Mouse (Mus musculus): ENCODE measurements around the gene Camsap2.

Camsap2 gene

GRCm38 (mm10) chr1:136344768-136345453 lies 993 bp downstream of the Camsap2 start:
- no peak for DNase-seq (ENCODE audit: extremely low read depth, insufficient read length, low spot score)

- DNase-seq (ENCODE audit: extremely low read depth, insufficient read length, low spot score), result no peak
These were observed 1.6 kb downstream of the Camsap2 start for GRCm38 (mm10) chr1:136344281-136344680.

- DNase-seq (ENCODE audit: extremely low read depth, insufficient read length, low spot score), result no peak
These were observed 2.2 kb downstream of the Camsap2 start for GRCm38 (mm10) chr1:136343727-136344126.

- no peak for DNase-seq (ENCODE audit: extremely low read depth, insufficient read length, low spot score)
These were observed 5.4 kb downstream of the Camsap2 start for GRCm38 (mm10) chr1:136340541-136340940.

- DNase-seq (ENCODE audit: extremely low read depth, insufficient read length, low spot score), result no peak
These were observed 11.2 kb downstream of the Camsap2 start for GRCm38 (mm10) chr1:136334743-136335142.

GRCm38 (mm10) chr1:136333512-136333911 lies 12.4 kb downstream of the Camsap2 start:
- DNase-seq (ENCODE audit: extremely low read depth, insufficient read length, low spot score), result no peak

- no peak for DNase-seq (ENCODE audit: extremely low read depth, insufficient read length, low spot score)
These were observed 12.8 kb downstream of the Camsap2 start for GRCm38 (mm10) chr1:136333071-136333470.

- no peak for DNase-seq (ENCODE audit: extremely low read depth, insufficient read length, low spot score)
These were observed 14.1 kb downstream of the Camsap2 start for GRCm38 (mm10) chr1:136331836-136332235.

- DNase-seq (ENCODE audit: extremely low read depth, insufficient read length, low spot score), result no peak
These were observed 16.5 kb downstream of the Camsap2 start for GRCm38 (mm10) chr1:136329426-136329825.

- DNase-seq (ENCODE audit: extremely low read depth, insufficient read length, low spot score), result no peak
These were observed 17.3 kb downstream of the Camsap2 start for GRCm38 (mm10) chr1:136328640-136329039.

- no peak for DNase-seq (ENCODE audit: extremely low read depth, insufficient read length, low spot score)
These were observed 18.3 kb downstream of the Camsap2 start for GRCm38 (mm10) chr1:136327638-136328037.

GRCm38 (mm10) chr1:136325933-136326332 lies 20.0 kb downstream of the Camsap2 start:
- no peak for DNase-seq (ENCODE audit: extremely low read depth, insufficient read length, low spot score)

- no peak for DNase-seq (ENCODE audit: extremely low read depth, insufficient read length, low spot score)
These were observed 23.6 kb downstream of the Camsap2 start for GRCm38 (mm10) chr1:136322331-136322730.

- no peak for DNase-seq (ENCODE audit: extremely low read depth, insufficient read length, low spot score)
These were observed 29.6 kb downstream of the Camsap2 start for GRCm38 (mm10) chr1:136316317-136316716.

GRCm38 (mm10) chr1:136309193-136309592 lies 36.7 kb downstream of the Camsap2 start:
- no peak for DNase-seq (ENCODE audit: extremely low read depth, insufficient read length, low spot score)

GRCm38 (mm10) chr1:136306424-136306823 lies 39.5 kb downstream of the Camsap2 start:
- peak; percentile 19 for DNase-seq (ENCODE audit: extremely low read depth, insufficient read length, low spot score)

GRCm38 (mm10) chr1:136293961-136294360 lies 51.9 kb downstream of the Camsap2 start:
- DNase-seq (ENCODE audit: extremely low read depth, insufficient read length, low spot score), result no peak

- no peak for DNase-seq (ENCODE audit: extremely low read depth, insufficient read length, low spot score)
These were observed 56.1 kb downstream of the Camsap2 start for GRCm38 (mm10) chr1:136289803-136290202.

GRCm38 (mm10) chr1:136277366-136277765 lies 68.5 kb downstream of the Camsap2 start:
- no peak for DNase-seq (ENCODE audit: extremely low read depth, insufficient read length, low spot score)

- no peak for DNase-seq (ENCODE audit: extremely low read depth, insufficient read length, low spot score)
These were observed 77.7 kb downstream of the Camsap2 start for GRCm38 (mm10) chr1:136268224-136268623.

- no peak for DNase-seq (ENCODE audit: extremely low read depth, insufficient read length, low spot score)
These were observed 79.8 kb downstream of the Camsap2 start for GRCm38 (mm10) chr1:136266127-136266526.

- DNase-seq (ENCODE audit: extremely low read depth, insufficient read length, low spot score), result no peak
These were observed 82.5 kb downstream of the Camsap2 start for GRCm38 (mm10) chr1:136263355-136263754.

Measured in 3134 (cell line).